Mouse (Mus musculus): ENCODE measurements at regions not wholly inside any gene's neighbourhood (a gene's known extent, or its start where the extent isn't known, plus 50 kb on each side); places are given as distances from the start of the nearest gene placed in this dataset.

GRCm38 (mm10) chr17:75714059-75714458 is 162.3 kb upstream of the Fam98a start:
- no peak for TF ChIP-seq POLR2A (IDR thresholded peaks at IDR 0.05; ENCODE audit: low read depth, low read length)
- no peak for TF ChIP-seq CTCF (IDR thresholded peaks at IDR 0.05; ENCODE audit: extremely low read depth, insufficient read length, insufficient replicate concordance, low read depth, low read length)

All from small intestine, adult 2 months (tissue).